Mouse (Mus musculus) spleen, postnatal 0 days (tissue): ENCODE data around the gene Qrich1. TPM values are rescaled to one million over a fixed set of nuclear protein-coding genes. Genes with fewer than 3 reads are reported as not detected.

ENCODE experiments used
- microRNA counts: library from miRNA; unstranded; fragments of <30 nt; microRNA quantifications from one replicate; lab custom pipeline; 2015
- polyA plus RNA-seq: library from polyadenylated mRNA; unstranded; fragments of >200 nt; fragmentation: Nextera tagmentation; extraction: Ambion mirVana; gene quantifications from 2 replicates; pipeline ENCODE4 v1.2.1, GENCODE M21; 2015

The Qrich1 gene
- polyA plus RNA-seq = 44.9 and 46.3 TPM in 2 replicates

DNA sequence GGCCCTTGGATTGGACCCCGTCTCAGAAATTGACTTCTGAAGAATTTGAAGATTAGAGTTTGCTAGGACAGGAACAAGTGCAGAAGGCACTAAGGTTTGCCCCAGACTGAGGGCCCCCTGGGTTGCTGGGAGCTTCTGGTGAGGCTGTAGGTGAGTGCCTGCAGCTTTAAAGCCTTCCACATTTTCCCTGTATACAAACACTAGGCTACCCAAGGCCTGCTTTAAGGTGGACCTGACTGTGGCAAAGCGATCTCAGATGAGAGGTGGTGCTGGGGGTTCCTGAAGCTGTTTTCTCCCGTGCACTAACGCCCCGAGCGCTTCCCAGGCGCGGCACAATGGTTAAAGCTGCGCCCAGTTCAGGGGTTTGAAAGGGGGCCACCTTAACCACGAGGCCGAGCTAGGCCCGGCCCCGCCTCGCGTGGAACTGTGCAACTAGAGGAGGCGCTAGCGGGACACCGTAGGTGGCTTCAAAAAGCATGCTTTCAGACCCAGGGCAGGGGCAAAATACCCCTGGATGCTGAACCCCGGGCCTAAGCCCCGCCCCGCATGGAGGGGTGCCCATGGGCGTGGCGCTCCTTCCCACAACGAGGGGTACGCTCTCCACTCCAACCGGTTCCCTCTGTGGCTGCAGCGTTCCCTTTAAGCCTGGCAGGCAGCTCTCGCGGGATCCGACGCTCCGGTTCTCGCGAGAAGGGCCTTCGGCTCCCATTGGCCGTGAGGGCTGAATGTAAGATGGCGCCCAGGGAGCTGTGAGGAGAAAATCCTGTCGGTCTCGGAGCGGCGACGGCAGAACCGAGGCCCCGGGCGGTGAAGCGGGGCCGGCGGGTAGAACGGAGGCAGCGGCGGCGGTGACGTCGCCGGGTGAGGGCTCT lies at the start of gene Qrich1:
Qrich1 (plus strand) TSS at position 427 of the 872 bp plus-strand sequence.

DNA sequence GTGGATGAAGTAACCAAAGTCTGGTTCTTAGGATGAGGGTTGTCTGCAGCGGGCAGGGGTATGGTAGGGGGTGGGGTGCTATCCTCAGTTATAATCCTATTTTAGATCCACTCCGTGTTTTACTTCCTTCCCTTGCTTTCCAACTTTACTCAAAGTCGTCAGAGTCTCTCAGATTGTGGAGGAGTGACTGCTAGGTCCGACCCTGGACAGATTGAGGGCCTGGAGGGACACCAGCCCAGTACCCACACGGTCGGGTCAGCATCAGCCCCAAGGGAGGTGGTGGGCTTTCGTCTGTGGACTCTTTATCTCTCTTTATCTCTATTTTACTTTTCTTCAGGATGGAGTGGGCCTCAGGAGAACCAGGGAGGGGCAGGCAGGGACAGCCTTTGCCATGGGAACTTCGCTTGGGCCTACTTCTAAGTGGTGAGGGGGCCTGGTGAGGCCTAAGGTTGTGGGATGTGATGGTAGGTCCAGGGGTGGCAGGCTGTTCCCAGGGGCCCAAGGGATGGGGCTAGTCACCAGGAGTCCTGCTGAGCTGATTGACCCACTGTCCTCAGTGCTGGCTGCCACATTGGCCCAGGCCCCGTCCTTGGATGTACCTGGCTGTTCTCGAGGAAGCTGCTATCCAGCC lies 36.8 kb upstream of the Qrich1 start, which contains the start of gene Lamb2:
Lamb2 (plus strand) TSS at position 16 of the 631 bp plus-strand sequence.

DNA sequence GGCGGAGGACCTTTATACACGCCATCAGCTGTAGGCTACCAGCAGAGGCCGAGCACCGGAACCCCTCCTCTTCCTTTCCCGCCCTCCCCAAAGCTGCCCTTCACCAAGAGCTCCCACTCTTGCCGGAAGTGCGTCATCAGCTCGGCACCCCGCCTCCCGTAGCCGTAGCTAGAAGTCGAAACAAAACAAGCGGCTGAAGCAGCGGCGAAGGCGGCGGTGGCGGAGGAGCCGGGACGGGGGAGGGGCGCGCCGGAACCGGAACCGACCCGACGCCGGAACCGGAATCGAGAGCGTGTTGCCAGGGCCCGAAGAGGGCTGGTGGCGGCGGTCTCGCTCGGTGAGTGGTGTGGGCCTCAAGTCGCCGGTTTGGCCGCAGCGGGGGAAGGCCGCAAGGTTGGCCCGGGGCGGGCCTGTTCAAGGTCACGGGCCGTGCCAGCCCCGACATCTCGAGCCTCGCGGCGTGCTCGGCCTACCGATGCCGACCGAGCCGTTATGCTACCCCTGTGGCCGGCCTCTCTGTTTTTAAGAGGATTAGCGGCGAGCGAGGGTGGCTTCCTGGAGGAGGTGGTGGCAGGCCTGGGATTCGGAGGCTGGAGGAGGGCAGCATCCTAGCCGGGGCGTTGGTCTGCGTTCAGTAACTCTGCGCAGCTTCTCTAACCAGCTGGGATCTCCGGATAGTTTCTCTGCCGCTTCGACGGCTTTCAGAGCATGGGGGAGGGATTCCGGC lies 25.9 kb upstream of the Qrich1 start, which contains the start of gene Usp19:
Usp19 (plus strand) TSS at position 44 of the 727 bp plus-strand sequence.

DNA sequence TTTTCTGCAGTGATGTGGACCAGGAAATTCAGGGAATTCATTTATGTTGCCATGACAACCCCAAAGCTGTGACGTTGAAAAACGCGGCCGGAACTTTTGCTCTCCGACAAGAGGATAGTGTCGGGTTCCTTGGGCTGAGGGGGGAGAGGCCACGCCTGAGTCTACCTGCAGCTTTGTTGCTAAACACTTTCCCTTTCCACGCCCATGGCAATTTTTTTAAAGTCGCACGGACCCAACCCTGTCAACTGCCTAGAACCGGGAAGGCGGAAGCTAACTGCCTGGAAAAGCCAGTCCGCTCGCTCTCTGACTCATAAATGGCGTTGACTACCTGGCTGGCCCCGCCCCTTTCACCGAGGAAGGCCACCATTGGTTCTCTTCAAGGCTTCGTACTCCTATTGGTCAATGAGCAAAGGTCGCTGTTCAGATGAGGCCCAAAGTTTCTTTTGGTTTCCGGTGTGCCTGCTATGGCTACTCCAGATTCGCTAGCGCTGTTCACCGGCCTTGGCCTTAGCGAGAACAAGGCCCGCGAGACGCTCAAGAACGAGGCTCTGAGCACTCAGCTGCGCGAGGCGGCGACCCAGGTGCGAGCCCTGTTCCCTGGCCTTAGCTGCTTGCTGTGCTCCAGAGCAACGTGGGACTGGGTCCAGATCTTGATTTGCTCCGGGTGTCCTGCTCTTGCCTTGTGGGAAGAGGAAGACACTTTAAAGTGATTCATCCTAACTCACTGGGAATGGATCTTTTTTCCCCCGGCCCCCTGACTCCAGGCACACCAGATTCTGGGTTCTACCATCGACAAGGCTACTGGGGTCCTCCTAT lies 8.8 kb upstream of the Qrich1 start, which contains the start of gene Qars:
Qars (plus strand) TSS at position 88 of the 816 bp plus-strand sequence.

DNA sequence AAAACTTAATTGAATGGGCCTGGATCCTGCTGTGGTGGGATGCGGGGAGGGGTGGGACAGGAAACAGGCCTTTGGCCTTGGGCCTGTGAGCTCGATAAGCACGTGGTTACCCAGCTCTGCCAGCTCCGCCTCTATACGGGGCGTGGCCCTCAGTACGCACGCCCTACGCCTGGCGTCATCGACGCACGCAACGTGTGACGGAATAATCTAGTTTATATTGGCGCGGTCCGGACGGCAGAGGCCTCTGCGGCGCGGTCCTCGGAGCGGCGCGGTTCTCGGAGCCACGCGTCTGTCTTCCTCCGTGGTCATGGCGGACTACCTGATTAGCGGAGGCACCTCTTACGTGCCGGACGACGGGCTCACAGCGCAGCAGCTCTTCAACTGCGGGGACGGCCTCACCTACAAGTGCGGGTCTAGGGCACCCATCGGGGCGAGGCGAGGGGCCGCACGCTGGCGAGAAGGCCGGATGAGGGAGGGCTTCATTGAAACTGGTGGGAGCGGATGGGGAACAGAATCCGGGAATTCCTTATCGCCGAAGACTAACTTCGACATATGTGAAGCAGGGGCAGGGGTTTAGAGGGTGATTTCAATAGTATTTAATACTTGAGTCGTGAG lies 43.7 kb downstream of the Qrich1 start, which contains the start of gene Impdh2:
Impdh2 (plus strand) TSS at position 60 of the 615 bp plus-strand sequence.

DNA sequence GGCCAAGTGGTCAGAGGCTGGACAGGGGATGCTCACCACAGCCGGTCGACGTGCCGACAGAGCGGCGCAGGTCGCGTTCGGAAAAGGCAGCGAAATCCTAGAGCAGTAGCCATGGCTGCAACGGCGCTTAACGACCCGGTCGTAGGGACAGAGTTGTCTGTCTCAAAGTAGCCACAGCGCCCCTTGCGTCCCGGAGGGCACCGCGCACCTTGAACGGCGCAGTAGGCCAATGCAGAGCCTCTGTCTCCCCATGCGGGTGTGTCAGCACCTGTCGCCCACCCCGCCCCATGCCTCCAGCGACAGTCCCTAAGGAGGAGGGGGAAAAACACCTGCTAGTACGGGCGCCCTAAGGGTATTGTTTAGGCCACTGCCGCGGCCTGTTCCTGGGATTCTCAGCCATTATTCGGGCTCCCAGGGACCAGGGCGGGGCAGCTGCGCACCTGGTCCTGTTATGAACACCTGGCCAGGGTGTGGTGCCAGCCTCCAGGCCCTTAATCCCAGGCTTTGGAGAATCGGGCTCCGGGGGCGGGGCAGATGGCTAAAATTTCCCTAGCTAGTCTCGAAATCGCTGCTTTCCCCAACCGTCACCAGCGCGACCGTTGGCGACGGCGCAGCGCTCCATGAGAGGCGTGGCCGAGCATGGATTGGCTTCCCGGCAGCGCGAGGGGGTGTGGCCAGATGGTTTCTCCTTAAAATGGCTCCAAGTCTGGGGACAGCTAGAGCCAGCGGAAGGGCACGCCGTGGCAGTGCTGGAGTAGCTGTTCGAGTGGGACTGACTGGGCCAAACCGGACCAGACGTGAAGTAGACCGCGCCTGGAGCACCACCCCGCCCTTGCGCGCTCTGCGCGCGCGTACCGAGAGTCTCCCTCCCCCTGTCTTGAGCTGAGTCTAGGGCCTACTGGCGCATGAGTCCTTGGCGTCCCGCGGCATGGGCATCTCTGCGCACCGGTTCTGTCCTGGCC lies 50.5 kb downstream of the Qrich1 start, which contains the start of gene Ndufaf3:
Ndufaf3 (minus strand) TSS at position 620 of the 962 bp plus-strand sequence.

DNA sequence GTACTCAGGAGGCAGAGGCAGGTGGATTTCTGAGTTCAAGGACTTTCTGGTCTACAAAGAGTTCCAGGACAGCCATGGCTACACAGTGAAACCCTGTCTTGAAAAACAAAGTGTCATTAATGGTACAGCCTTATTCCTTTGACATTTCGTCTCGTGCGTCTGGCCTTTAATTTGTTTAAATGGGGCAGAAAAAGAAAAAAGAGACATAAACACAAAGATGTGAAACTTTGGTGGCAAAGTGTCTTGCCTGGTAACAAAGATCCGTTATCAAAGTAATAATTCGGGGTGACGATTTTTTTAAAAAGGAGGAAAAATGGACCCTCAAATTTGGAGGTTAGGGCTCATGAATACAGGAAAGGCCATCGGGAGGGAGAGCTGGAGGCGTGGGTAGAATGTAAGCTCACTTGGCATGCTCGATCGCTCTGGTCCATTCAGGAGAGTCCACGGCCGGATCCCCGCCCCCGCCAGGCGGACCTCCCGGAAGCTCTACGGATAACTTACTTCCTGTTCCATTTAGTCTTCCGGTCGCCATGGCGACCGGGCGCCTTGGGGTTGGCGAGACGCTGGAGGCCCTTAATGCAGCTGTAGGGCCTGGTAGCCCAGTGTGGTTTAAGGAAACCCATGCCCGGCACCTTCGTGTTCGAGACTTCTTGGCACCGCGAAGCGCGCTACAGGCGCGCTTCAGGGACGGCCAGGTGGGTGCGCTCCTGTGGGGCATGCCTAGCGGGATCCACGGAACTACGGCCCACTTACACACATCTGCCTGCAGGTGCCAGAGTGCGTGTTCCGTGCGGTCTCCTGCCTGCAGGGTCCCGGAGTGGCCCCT lies 53.0 kb downstream of the Qrich1 start, which contains the start of gene Dalrd3:
Dalrd3 (plus strand) TSS at position 506 of the 826 bp plus-strand sequence.

DNA sequence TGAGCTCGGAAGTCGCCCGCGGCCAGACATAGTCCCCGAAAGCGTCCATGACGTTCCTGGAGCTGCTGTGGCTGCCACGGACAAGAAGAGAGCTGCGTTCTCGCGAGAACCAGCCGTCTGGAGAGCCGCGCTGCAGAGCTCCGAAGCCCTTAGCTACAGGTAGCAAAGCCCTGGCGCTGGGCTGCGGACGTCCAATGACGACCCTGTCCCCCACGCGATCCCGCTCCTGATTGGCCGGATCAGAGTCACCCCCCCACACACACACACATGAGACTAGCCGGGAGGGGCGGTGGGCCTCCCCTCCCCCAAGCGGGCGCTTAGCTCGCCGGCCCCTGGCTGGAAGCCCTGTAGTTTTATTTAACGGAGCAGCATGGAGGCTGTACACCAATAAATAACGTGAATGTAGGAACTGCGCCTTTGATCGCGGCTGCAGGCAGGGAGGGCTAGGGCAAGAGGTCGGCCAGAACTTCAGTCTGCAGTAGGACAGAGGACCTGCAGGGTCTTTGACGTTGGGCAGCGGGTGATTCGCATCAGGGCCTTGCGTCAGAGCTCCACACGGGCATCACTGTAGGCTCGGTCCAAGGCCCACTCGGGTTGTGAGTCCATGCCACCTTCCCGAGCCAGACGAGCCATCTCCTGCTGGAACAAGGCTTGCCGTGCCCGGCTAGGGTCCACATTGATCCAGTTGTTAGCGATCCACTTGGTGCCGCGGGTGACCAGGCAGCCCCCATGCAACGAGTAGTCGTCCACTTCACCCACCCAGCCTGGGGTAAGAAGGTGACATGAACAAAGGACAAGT lies 62.1 kb downstream of the Qrich1 start, which contains the start of gene Wdr6:
Wdr6 (minus strand) TSS at position 195 of the 799 bp plus-strand sequence.

DNA sequence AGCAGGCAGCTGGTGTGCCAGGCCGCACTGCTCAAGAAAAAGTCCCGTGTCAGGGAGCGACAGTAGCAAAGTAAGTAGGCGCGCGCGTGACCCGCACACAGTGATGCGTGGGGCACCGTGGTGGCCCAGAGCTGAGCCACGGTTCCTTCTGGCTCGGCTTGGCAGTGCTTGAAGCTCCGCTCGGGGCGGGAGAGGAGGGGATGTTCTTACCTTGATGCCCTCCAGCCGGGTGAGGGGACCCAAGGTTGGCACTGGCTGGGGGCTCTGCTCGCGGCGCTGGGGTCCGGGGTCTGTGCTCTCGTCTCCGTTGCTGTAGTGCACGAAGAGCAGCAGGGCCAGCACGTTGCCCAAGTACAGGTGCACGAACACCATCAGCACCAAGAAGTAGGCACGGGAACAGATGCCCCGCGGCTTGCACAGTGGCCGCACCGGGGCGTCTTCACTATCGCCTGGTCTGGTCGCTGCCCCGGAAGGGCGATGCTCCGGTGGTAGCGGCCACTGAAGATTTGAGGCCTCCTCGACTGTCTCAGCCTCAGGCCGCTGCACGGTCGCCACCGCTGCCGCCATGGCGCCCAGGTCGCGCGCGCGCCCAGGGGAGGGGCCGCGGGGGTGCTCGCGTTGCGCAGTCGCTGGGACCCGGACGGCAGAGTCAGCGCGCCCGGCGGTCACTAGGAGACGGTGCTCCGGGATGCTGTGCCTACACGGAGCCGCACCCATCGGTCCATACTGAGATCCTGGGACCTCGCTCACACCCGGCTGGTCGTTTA lies 80.6 kb downstream of the Qrich1 start, which contains the start of gene P4htm:
P4htm (minus strand) TSS at position 670 of the 767 bp plus-strand sequence.

MicroRNAs within 50 kb of the gene (microRNA counts, 519-probe panel; counts per million panel counts)
- microRNA mmu-miR-191 (lab: Ali Mortazavi, UCI) = 7,075 counts per million, percentile 66 among the panel's probes with 10 or more counts
- microRNA mmu-miR-425 (lab: Ali Mortazavi, UCI) = 6,148 counts per million, percentile 51 among the panel's probes with 10 or more counts

Other genes starting within 250 kb of the Qrich1 start
- gene Nicn1, start 226.4 kb upstream of the Qrich1 start, polyA plus RNA-seq = 5.2 and 6.5 TPM in 2 replicates
- gene Amt, start 220.0 kb upstream of the Qrich1 start, polyA plus RNA-seq = 1.3 and 1.7 TPM in 2 replicates
- 256 and 274 TPM in 2 replicates for gene Rhoa, start 210.7 kb upstream of the Qrich1 start, polyA plus RNA-seq
- 16.6 and 19.3 TPM in 2 replicates for gene Tcta, start 210.6 kb upstream of the Qrich1 start, polyA plus RNA-seq
- gene Gpx1, start 177.9 kb upstream of the Qrich1 start, polyA plus RNA-seq = 5,787 and 6,504 TPM in 2 replicates
- 61.2 and 62.7 TPM in 2 replicates for gene Usp4, start 169.0 kb upstream of the Qrich1 start, polyA plus RNA-seq
- gene 1700102P08Rik, start 124.0 kb upstream of the Qrich1 start, polyA plus RNA-seq = 0.54 and 0.85 TPM in 2 replicates
- gene Ccdc36, start 88.3 kb upstream of the Qrich1 start, polyA plus RNA-seq = 0.32 and 0.34 TPM in 2 replicates
- gene BC048562, start 80.3 kb upstream of the Qrich1 start, polyA plus RNA-seq = not detected in 2 replicates
- gene Ccdc71, start 56.3 kb upstream of the Qrich1 start, polyA plus RNA-seq = 20.1 and 25.2 TPM in 2 replicates
- gene Klhdc8b, start 55.2 kb upstream of the Qrich1 start, polyA plus RNA-seq = 16.0 and 20.4 TPM in 2 replicates
- gene Lamb2, start 37.1 kb upstream of the Qrich1 start, polyA plus RNA-seq = 8.5 and 13.8 TPM in 2 replicates
- 26.9 and 32.9 TPM in 2 replicates for gene Usp19, start 26.2 kb upstream of the Qrich1 start, polyA plus RNA-seq
- gene Qars, start 9.1 kb upstream of the Qrich1 start, polyA plus RNA-seq = 66.4 and 70.2 TPM in 2 replicates
- gene Impdh2, start 43.5 kb downstream of the Qrich1 start, polyA plus RNA-seq = 133 and 142 TPM in 2 replicates
- gene Ndufaf3, start 50.6 kb downstream of the Qrich1 start, polyA plus RNA-seq = 35.2 and 36.8 TPM in 2 replicates
- gene Dalrd3, start 53.1 kb downstream of the Qrich1 start, polyA plus RNA-seq = 41.3 and 48.5 TPM in 2 replicates
- 14.2 and 15.7 TPM in 2 replicates for gene Wdr6, start 61.9 kb downstream of the Qrich1 start, polyA plus RNA-seq
- gene P4htm, start 80.9 kb downstream of the Qrich1 start, polyA plus RNA-seq = 1.7 and 2.4 TPM in 2 replicates
- gene Arih2, start 132.6 kb downstream of the Qrich1 start, polyA plus RNA-seq = 29.6 and 33.5 TPM in 2 replicates
- gene Slc25a20, start 145.3 kb downstream of the Qrich1 start, polyA plus RNA-seq = 30.9 and 34.3 TPM in 2 replicates
- gene Prkar2a, start 172.5 kb downstream of the Qrich1 start, polyA plus RNA-seq = 5.9 and 8.6 TPM in 2 replicates